Mouse (Mus musculus) testis, adult 2 months (tissue): ENCODE results near the gene Immp2l.

ENCODE experiments used
- CTCF ChIP-seq: fragments of 200-500 bp; IDR thresholded peaks from 2 replicates; pipeline ENCODE4 v1.5.1; 2012; ENCODE audit warnings: low read depth, mild to moderate bottlenecking, inconsistent platforms, low read length, moderate library complexity; ENCODE audit not compliant: control insufficient read depth, insufficient read depth, insufficient replicate concordance
- POLR2A ChIP-seq: fragments of 200-500 bp; IDR thresholded peaks from 2 replicates; pipeline ENCODE4 v1.6.1; 2012; ENCODE audit warnings: low read depth, mild to moderate bottlenecking, inconsistent platforms, low read length, moderate library complexity; ENCODE audit not compliant: control insufficient read depth

GRCm38 (mm10) chr12:41729780-41730179, 705.9 kb downstream of the Immp2l start:
- TF ChIP-seq CTCF (no peak), POLR2A (no peak)
